37 mouse cellular contexts compared by ENCODE assay signal in the genomic region with DNA sequence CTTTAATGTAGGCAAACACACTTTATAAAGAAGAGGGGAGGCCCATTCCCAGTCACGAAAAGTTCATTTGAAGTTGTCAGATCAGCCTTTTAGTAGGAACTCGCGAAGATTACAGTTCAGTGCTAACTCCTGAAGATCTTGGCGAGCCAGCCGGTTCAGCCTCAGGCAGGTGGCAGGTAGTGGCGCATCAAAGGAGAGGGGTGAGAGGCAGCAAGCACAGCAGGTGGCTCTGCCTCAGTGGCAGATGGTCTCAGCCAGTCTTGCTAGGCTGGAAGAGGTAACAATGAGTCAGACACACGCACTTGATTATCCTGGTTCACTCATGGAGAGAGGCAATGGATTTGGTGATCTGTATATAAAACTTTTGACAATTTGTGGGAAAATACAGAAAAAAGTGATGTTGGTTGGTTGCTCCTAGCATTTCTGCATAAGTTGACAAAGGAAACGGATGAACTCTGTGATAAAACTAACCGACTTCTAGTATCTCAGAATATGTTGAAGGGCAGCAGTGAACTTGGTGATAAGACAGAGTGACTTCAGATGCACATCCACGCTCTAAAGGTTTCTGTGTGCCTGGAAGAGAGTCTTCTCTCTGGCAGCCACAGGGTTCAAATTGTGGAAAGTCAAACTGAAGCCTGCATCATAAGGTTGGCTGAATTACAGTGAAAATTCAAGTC. TPM values are rescaled to one million over a fixed set of nuclear protein-coding genes. Genes with fewer than 3 reads are reported as not detected.
A peak's percentile ranks its signal among the peaks of the same experiment; 100 is the strongest.
DNase-seq lines count a peak whose midpoint lies in the region; ATAC-seq and TF ChIP-seq lines count a peak whose summit lies in the region.
"Had no signal": no experiment of that assay in that cellular context is flagged by ENCODE, and none has a peak within 500 bp of the region (broad histone marks: within the 10 kb centered on the region; RNA-seq: fewer than 3 reads in every experiment).

No protein-coding gene starts in this region.

- no peak for TF ChIP-seq POLR2A in thymus, adult 2 months (IDR thresholded peaks at IDR 0.05; ENCODE audit: control insufficient read depth, extremely low read depth, insufficient read depth, low read length, poor library complexity)

- ATAC-seq in megakaryocyte-erythroid progenitor cell, adult 5-6 weeks (replicated peaks; ENCODE audit: low FRiP score, low TSS enrichment, poor library complexity, severe bottlenecking) = peak; percentile 62
- ATAC-seq: activated CD4-positive, CD25-positive, alpha-beta regulatory T cell, adult 4 months; forebrain, postnatal 0 days; hindbrain, embryonic 16.5 days; lung, postnatal 0 days had no signal

- H3K27ac ChIP-seq in thymus, adult 2 months (ENCODE audit: control insufficient read depth, insufficient read depth, low read length) = no peak overlapping the region
- H3K27ac ChIP-seq: kidney, embryonic 15.5 days; neural tube, embryonic 15.5 days had no signal

- no peaks in the 10 kb centered on the region for H3K36me3 ChIP-seq in thymus, adult 2 months (ENCODE audit: control insufficient read depth, insufficient read depth, low read length)
- H3K36me3 ChIP-seq: kidney, embryonic 15.5 days; neural tube, embryonic 15.5 days had no signal

- no peaks in the 10 kb centered on the region for H3K27me3 ChIP-seq in thymus, adult 2 months (ENCODE audit: control insufficient read depth, insufficient read depth, low read length)
- H3K27me3 ChIP-seq: kidney, embryonic 15.5 days; neural tube, embryonic 15.5 days had no signal

- no peak overlapping the region for H3K4me3 ChIP-seq in thymus, adult 2 months (ENCODE audit: control insufficient read depth, insufficient read depth, low read length)
- H3K4me3 ChIP-seq: erythroblast, embryonic 14.5 days; kidney, embryonic 15.5 days; neural tube, embryonic 15.5 days had no signal

- H3K4me1 ChIP-seq in thymus, adult 2 months (replicated peaks; ENCODE audit: control insufficient read depth, insufficient read depth, low read length) = 0 out of 2 replicates have a peak, but pooled peaks cover 2% of the 10 kb centered on the region
- H3K4me1 ChIP-seq: kidney, embryonic 15.5 days; neural tube, embryonic 15.5 days had no signal

- WGBS in thymus, adult 2 months = 70% methylated on average over 10 of the region's 10 CpGs

- no peak for TF ChIP-seq CTCF in thymus, adult 2 months (IDR thresholded peaks at IDR 0.05; ENCODE audit: borderline replicate concordance, control insufficient read depth, extremely low read depth, insufficient read depth, low read length, poor library complexity)

- peak; percentile 39 to 71 for DNase-seq in cerebellum, postnatal 25 days
- no peak for DNase-seq in cerebellum, adult 9-11 months
- DNase-seq in thymus, postnatal 0 days (ENCODE audit: low spot score) = peak; percentile 23
- no peak for DNase-seq in thymus, adult 2 months
- peak; percentile 16 for DNase-seq in ZHBTc4 (ENCODE audit: low read depth, low spot score)
- no peak for DNase-seq in frontal cortex, postnatal 14 days (ENCODE audit: low spot score in 2 of 2)
- DNase-seq: adrenal gland, adult 2 months; cerebellum, adult 8-10 months; forebrain, postnatal 0 days; gastrocnemius, postnatal 10 days; heart, postnatal 14 days; kidney, adult 18-20 months; kidney, postnatal 25 days; left cerebral cortex, postnatal 4 days; lung, adult 18-20 months; lung, postnatal 4 days; midbrain, embryonic 14.5 days; retina, postnatal 1 day; right cerebral cortex, postnatal 14 days had no signal

RNA-seq across cellular contexts. Expression of a gene that starts 13.6 kb away (rescaled TPM):
- polyA plus RNA-seq in thymus, postnatal 0 days (2015; fragmentation: Nextera tagmentation; extraction: Ambion mirVana) = 77.1 and 80.9 TPM in 2 replicates
- 60.8 and 65.6 TPM in 2 replicates for polyA plus RNA-seq in thymus, adult 2 months (2012; rRNA removed)
- total RNA-seq in megakaryocyte-erythroid progenitor cell, adult 5-6 weeks (2014; fragmentation: Nextera tagmentation) = 93.0 and 94.7 TPM in 2 replicates
- 46.7 and 51.1 TPM in 2 replicates for total RNA-seq in megakaryocyte-erythroid progenitor cell, adult 5-6 weeks (2017)

RNA-seq across cellular contexts. Expression of a gene that starts 40.9 kb away (rescaled TPM):
- polyA plus RNA-seq in thymus, postnatal 0 days (2015; fragmentation: Nextera tagmentation; extraction: Ambion mirVana) = not detected in 2 replicates
- polyA plus RNA-seq in thymus, adult 2 months (2012; rRNA removed) = not detected in 2 replicates
- not detected in 2 replicates for total RNA-seq in megakaryocyte-erythroid progenitor cell, adult 5-6 weeks (2014; fragmentation: Nextera tagmentation)
- not detected in 2 replicates for total RNA-seq in megakaryocyte-erythroid progenitor cell, adult 5-6 weeks (2017)
- total RNA-seq: adrenal gland, adult 2 months; forebrain, postnatal 0 days; gastrocnemius, postnatal 10 days; heart, postnatal 14 days; layer of hippocampus, adult 18-20 months; layer of hippocampus, postnatal 14 days; left cerebral cortex, postnatal 4 days had no signal
- polyA plus RNA-seq: activated CD4-positive, CD25-positive, alpha-beta regulatory T cell, adult 4 months; adrenal gland, adult 2 months; embryonic facial prominence, embryonic 14.5 days; erythroblast, embryonic 14.5 days; forebrain, embryonic 11.5 days; forebrain, postnatal 0 days; gonadal fat pad, adult 2 months; heart, embryonic 14.5 days; hindbrain, embryonic 11.5 days; hindbrain, embryonic 16.5 days; intestine, embryonic 14.5 days; kidney, embryonic 15.5 days; limb, embryonic 14.5 days; lung, postnatal 0 days; midbrain, embryonic 14.5 days; neural tube, embryonic 15.5 days; small intestine, adult 2 months; stomach, embryonic 14.5 days had no signal

RNA-seq across cellular contexts. Expression of a gene that starts 53.4 kb away (rescaled TPM):
- 0.05 and 0.18 TPM in 2 replicates for polyA plus RNA-seq in thymus, postnatal 0 days (2015; fragmentation: Nextera tagmentation; extraction: Ambion mirVana)
- polyA plus RNA-seq in thymus, adult 2 months (2012; rRNA removed) = 0.08 and 0.31 TPM in 2 replicates
- total RNA-seq in megakaryocyte-erythroid progenitor cell, adult 5-6 weeks (2014; fragmentation: Nextera tagmentation) = 109 and 115 TPM in 2 replicates
- 66.5 and 114 TPM in 2 replicates for total RNA-seq in megakaryocyte-erythroid progenitor cell, adult 5-6 weeks (2017)
- polyA plus RNA-seq: activated CD4-positive, CD25-positive, alpha-beta regulatory T cell, adult 4 months had no signal

RNA-seq across cellular contexts. Expression of a gene that starts 59.6 kb away (rescaled TPM):
- 8.6 and 9.5 TPM in 2 replicates for polyA plus RNA-seq in thymus, postnatal 0 days (2015; fragmentation: Nextera tagmentation; extraction: Ambion mirVana)
- polyA plus RNA-seq in thymus, adult 2 months (2012; rRNA removed) = 10.3 and 12.5 TPM in 2 replicates
- total RNA-seq in megakaryocyte-erythroid progenitor cell, adult 5-6 weeks (2014; fragmentation: Nextera tagmentation) = 3.6 and 10.2 TPM in 2 replicates
- total RNA-seq in megakaryocyte-erythroid progenitor cell, adult 5-6 weeks (2017) = 1.4 and 2.2 TPM in 2 replicates
- polyA plus RNA-seq: erythroblast, embryonic 14.5 days had no signal

Comparison
In these comparisons a context has a peak if more than half of its experiments do, and no peak if none do; other contexts are left out.
1. DNase-seq: peak in cerebellum, postnatal 25 days (2 of 2), thymus, postnatal 0 days (single experiment) and ZHBTc4 (single experiment); none in cerebellum, adult 9-11 months (single experiment), thymus, adult 2 months (single experiment) and frontal cortex, postnatal 14 days (0 of 2).